Mouse (Mus musculus) midbrain, embryonic 15.5 days (tissue): Measurements from ENCODE around the gene Pcsk4. TPM values are rescaled to one million over a fixed set of nuclear protein-coding genes. Genes with fewer than 3 reads are reported as not detected.

Experiments
- ATAC-seq: fragments of 200-750 bp; cut with Nextera tagmentation; replicated peaks from 2 replicates; pipeline ENCODE4 v1.8.0; 2017; ENCODE audit warnings: moderate TSS enrichment
- H3K27ac ChIP-seq: fragments of 300-500 bp; sonication (generic); 2 replicates; pipeline ENCODE4 v1.5.1; 2015; ENCODE audit warnings: mild to moderate bottlenecking, inconsistent platforms
- H3K27me3 ChIP-seq: fragments of 300-500 bp; sonication (generic); replicated peaks from 2 replicates; pipeline ENCODE4 v1.6.1; 2015; ENCODE audit warnings: inconsistent platforms
- H3K36me3 ChIP-seq: fragments of 300-500 bp; sonication (generic); replicated peaks from 2 replicates; pipeline ENCODE4 v1.6.1; 2015; ENCODE audit warnings: inconsistent platforms
- H3K4me1 ChIP-seq: fragments of 300-500 bp; sonication (generic); 2 replicates; pipeline ENCODE4 v1.6.1; 2015; ENCODE audit warnings: inconsistent platforms
- H3K4me2 ChIP-seq: fragments of 300-500 bp; sonication (generic); 2 replicates; pipeline ENCODE4 v1.6.1; 2015; ENCODE audit warnings: inconsistent platforms, mild to moderate bottlenecking, moderate library complexity
- H3K4me3 ChIP-seq: fragments of 300-500 bp; sonication (generic); 2 replicates; pipeline ENCODE4 v1.5.1; 2015; ENCODE audit warnings: mild to moderate bottlenecking, inconsistent platforms
- H3K9ac ChIP-seq: fragments of 300-500 bp; sonication (generic); 2 replicates; pipeline ENCODE4 v1.6.1; 2015; ENCODE audit warnings: mild to moderate bottlenecking, inconsistent platforms
- H3K9me3 ChIP-seq: fragments of 300-500 bp; sonication (generic); 2 replicates; pipeline ENCODE4 v1.6.1; 2016; ENCODE audit warnings: inconsistent platforms
- WGBS: fragments of 180-500 bp; shearing (Covaris S2); methylation state at CpG from one replicate; pipeline ENCODE4 v1.1.7; 2015; ENCODE audit warnings: mixed read lengths; 5-methylcytosine and 5-hydroxymethylcytosine counted together
- polyA plus RNA-seq: library from polyadenylated mRNA; unstranded; fragments of >200 nt; fragmentation: Nextera tagmentation; extraction: Ambion mirVana; gene quantifications from 2 replicates; pipeline ENCODE4 v1.2.1, GENCODE M21; 2015

The Pcsk4 gene
- polyA plus RNA-seq, 1 experiment from 2014 or later = 4.4 TPM

DNA sequence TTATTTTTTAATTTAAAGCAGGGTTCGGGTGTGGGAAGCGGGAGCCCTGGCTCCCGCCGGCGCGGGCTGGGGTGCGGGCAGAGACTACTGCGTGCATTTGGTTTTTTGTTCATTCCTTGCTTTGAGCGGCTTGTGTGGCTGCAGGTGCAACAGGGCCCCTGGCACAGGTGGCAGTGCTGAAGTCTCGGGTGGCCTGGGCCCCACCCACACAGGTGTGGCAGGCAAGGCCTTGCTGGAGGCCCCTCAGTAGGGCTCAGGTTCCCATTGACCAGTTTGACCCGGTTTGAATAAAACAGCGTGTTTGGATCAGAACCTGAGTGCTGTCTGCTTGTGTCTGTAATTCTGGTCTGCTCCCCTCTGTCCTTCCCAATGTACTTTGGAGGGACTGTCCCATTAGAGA lies 41.2 kb downstream of the Pcsk4 start:
- WGBS = 94% methylated on average over 12 of the region's 12 CpGs
- no peak for ATAC-seq
- H3K36me3 ChIP-seq = peaks cover 23% of the 10 kb centered on the region

DNA sequence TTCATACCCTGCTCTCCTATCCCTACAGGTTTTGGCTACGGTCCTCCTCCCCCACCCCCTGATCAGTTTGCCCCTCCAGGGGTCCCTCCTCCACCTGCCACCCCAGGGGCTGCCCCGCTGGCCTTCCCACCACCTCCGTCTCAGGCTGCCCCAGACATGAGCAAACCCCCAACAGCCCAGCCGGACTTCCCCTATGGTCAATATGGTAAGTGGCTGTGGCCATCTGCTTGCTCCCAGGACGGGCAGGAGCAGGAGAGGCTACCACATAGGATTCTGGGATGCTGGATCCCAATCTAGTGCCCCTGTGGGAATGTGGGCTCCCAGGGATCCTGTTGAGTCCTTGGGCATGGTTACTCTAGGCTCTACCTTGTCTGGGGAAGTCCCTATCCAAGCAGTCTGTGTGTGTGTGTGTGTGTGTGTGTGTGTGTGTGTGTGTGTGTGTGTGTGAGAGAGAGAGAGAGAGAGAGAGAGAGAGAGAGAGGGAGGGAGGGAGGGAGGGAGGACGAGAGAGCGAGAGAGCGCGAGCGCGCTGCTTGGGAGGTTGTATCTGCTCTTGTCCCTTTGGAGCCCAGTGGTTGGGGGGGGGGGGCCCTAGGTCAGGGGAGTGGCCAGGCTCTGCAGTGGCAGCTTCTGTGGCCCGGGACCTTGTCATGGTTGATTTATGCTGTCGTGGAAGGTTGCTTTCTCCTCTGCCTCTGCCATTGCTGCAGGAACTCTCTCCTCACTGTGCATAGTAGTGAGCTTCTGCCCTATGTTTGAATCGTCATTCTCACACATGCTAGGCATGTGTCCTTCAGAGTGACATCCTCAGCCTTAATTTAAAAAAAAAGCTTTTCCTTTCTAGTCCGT lies 43.9 kb downstream of the Pcsk4 start:
- no peak overlapping the region for H3K27ac ChIP-seq
- H3K4me1 ChIP-seq = no peaks in the 10 kb centered on the region
- H3K36me3 ChIP-seq = peaks cover 27% of the 10 kb centered on the region
- ATAC-seq = no peak
- H3K4me2 ChIP-seq = no peak overlapping the region
- WGBS = 83% methylated on average over 14 of the region's 15 CpGs
- no peaks in the 10 kb centered on the region for H3K27me3 ChIP-seq
- H3K9me3 ChIP-seq = no peaks in the 10 kb centered on the region
- H3K9ac ChIP-seq = no peak overlapping the region
- H3K4me3 ChIP-seq = no peak overlapping the region

More for the DNA sequence above, 41.2 kb downstream of the Pcsk4 start:
- no peaks in the 10 kb centered on the region for H3K27me3 ChIP-seq
- H3K4me1 ChIP-seq = peaks cover 8% of the 10 kb centered on the region
- H3K9me3 ChIP-seq = no peaks in the 10 kb centered on the region
- no peak overlapping the region for H3K4me2 ChIP-seq
- no peak overlapping the region for H3K4me3 ChIP-seq
- H3K9ac ChIP-seq = no peak overlapping the region
- no peak overlapping the region for H3K27ac ChIP-seq

DNA sequence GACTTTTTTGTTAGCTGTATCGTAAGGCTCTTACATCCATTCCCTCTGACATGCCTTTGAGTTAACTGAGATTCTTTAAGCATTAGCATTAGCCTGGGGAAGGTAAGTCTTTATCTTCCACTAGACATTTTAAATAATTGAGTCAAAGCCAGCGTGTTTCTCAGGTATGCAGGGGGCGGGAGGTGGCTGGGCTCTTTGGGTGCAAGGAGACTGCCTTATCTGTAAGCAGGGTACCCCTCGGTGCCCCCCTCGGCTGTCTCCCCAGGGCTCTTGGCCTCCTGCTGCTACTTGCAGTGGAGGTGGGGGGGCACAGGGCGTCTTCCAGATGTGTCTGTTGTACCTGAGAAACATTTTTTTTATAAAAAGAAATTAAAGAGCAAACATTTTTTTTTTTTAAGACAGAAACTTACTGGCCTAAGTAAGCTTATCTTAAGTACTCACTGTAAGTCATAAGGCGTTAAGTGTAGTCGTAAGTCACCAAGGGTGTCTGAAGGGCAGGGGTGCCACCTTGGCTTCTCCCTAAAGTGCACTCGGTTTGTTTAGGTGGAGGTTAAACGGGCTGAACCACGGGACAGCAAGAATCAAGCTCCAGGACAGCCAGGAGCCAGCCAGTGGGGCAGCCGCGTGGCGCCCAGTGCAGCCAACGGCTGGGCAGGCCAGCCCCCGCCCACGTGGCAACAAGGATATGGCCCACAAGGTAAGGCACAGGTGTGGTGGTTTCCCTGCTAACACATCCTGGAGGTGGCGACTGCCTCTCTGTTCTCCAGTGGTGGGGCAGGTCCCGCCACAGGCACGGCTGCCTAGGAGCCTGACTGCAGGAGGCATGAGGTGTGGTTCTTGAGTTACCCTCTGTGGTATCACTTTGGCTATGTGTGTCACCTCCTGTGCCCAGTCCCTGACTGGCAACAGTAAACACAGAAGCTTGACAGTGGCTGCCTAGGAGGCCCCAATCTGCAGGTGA lies 46.5 kb downstream of the Pcsk4 start:
- no peak overlapping the region for H3K4me2 ChIP-seq
- no peaks in the 10 kb centered on the region for H3K27me3 ChIP-seq
- 91% methylated on average over 20 of the region's 20 CpGs for WGBS
- H3K36me3 ChIP-seq = peaks cover 33% of the 10 kb centered on the region
- no peaks in the 10 kb centered on the region for H3K4me1 ChIP-seq
- H3K4me3 ChIP-seq = no peak overlapping the region
- no peak for ATAC-seq
- H3K9ac ChIP-seq = no peak overlapping the region
- H3K9me3 ChIP-seq = no peaks in the 10 kb centered on the region
- no peak overlapping the region for H3K27ac ChIP-seq

GRCm38 (mm10) chr10:80281921-80282371 lies 47.4 kb downstream of the Pcsk4 start:
- Histone ChIP-seq H3K27ac (no peak overlapping the region), H3K27me3 (no peaks in the 10 kb centered on the region), H3K4me3 (no peak overlapping the region), H3K36me3 (peaks cover 40% of the 10 kb centered on the region), H3K4me2 (no peak overlapping the region), H3K4me1 (no peaks in the 10 kb centered on the region), H3K9me3 (no peaks in the 10 kb centered on the region), H3K9ac (no peak overlapping the region)
- no peak; the same call in 1 of the 2 replicates for ATAC-seq
- WGBS = 62% methylated on average over 8 of the region's 8 CpGs

DNA sequence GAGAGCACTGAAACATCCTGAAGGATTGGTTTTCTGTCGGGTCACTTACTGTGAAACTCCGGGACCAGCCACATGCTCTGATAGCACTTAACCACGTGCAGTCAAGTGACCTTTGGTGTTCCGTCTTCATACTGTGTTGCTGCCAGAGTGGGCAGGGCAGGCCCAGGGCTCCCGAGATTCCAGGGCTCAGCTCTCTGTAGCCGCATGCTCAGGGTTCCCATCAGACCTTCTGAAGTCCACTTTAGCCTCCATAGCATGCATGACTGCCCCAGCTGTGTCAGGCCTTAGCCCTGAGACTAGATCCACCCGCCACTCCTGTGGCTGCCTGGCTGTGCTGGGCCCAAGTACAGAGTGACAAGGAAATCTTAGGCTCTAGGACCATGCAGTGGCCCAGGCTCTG lies 48.0 kb downstream of the Pcsk4 start:
- H3K9ac ChIP-seq = no peak overlapping the region
- no peak overlapping the region for H3K27ac ChIP-seq
- no peak overlapping the region for H3K4me2 ChIP-seq
- H3K27me3 ChIP-seq = no peaks in the 10 kb centered on the region
- peaks cover 44% of the 10 kb centered on the region for H3K36me3 ChIP-seq
- no peak for ATAC-seq
- H3K4me1 ChIP-seq = no peaks in the 10 kb centered on the region
- 88% methylated on average over 7 of the region's 7 CpGs for WGBS
- H3K9me3 ChIP-seq = no peaks in the 10 kb centered on the region
- no peak overlapping the region for H3K4me3 ChIP-seq

DNA sequence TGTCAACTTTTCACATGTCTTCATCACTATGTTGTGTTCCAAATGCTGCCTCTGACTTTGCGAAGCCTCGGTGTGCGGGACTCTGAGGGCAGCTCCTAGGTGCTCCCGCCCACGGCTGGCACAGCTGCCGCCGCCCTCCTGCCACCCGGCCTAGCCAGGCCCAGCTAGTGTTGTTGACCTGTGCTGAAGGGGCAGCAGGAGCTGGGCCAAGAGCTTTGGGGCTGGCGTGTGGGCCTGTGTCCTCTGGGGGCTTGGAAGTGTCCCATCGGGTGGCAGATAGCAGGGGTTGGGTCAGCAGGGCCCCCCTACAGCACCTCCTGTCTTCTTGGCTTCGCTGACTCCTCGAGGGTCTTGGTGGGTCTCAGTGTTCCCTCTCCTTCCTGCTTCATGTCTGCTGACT lies 50.0 kb downstream of the Pcsk4 start:
- ATAC-seq = no peak
- Histone ChIP-seq H3K4me1 (no peaks in the 10 kb centered on the region), H3K27me3 (no peaks in the 10 kb centered on the region), H3K9ac (no peak overlapping the region), H3K36me3 (peaks cover 36% of the 10 kb centered on the region), H3K9me3 (no peaks in the 10 kb centered on the region), H3K4me3 (no peak overlapping the region), H3K4me2 (no peak overlapping the region), H3K27ac (no peak overlapping the region)
- 95% methylated on average over 12 of the region's 12 CpGs for WGBS

DNA sequence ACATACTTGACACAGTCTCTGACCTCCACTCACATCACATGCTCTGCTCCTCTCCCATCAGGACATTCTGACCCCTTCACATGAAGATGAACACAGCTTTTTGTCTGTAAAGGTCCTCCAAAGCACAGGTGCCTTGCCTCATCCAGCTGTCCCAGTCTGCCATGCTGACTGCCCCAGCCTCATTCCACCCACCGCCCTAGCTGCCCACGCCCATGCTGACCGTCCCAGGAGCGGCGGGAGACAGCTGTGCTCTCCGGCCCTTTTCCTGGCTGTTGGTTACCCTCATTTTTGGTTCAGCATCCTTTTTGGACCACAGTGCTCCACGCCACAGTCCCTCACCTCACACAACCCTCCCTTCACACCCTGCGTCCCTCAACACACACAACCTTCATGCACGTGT lies 50.9 kb downstream of the Pcsk4 start:
- H3K27ac ChIP-seq = no peak overlapping the region
- H3K36me3 ChIP-seq = peaks cover 32% of the 10 kb centered on the region
- ATAC-seq = no peak
- H3K9me3 ChIP-seq = no peaks in the 10 kb centered on the region
- no peak overlapping the region for H3K9ac ChIP-seq
- H3K4me1 ChIP-seq = peaks cover 2% of the 10 kb centered on the region; the same call in 1 of the 2 replicates
- 93% methylated on average over 9 of the region's 9 CpGs for WGBS
- H3K4me3 ChIP-seq = no peak overlapping the region
- H3K4me2 ChIP-seq = no peak overlapping the region
- H3K27me3 ChIP-seq = no peaks in the 10 kb centered on the region

DNA sequence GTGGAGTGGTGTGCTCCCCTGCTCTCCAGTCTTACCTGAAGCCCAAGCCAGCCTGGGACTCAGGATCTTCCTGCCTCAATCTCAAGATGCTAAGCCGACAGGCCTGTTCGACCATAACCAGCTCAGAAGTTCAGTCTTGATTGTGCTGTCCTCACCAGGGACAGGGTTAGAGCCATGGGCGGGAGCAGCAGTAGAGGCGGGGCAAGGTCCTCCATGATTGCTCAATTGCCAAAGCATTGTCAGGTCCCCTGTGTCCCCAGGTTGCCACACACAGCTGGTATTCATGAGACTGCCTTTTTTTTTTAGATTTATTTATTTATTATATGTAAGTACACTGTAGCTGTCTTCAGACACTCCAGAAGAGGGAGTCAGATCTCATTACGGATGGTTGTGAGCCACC lies 53.1 kb downstream of the Pcsk4 start:
- H3K9ac ChIP-seq = no peak overlapping the region
- WGBS = 86% methylated on average over 5 of the region's 5 CpGs
- H3K4me1 ChIP-seq = peaks cover 5% of the 10 kb centered on the region; the same call in 1 of the 2 replicates
- H3K36me3 ChIP-seq = peaks cover 31% of the 10 kb centered on the region
- no peak overlapping the region for H3K27ac ChIP-seq
- no peaks in the 10 kb centered on the region for H3K9me3 ChIP-seq
- no peak overlapping the region for H3K4me3 ChIP-seq
- no peak overlapping the region for H3K4me2 ChIP-seq
- no peak for ATAC-seq
- H3K27me3 ChIP-seq = no peaks in the 10 kb centered on the region

- WGBS = 91% methylated on average over 3 of the region's 3 CpGs
- peaks cover 21% of the 10 kb centered on the region for H3K36me3 ChIP-seq
- peaks cover 25% of the 10 kb centered on the region for H3K4me1 ChIP-seq
- no peaks in the 10 kb centered on the region for H3K9me3 ChIP-seq
- H3K4me3 ChIP-seq = no peak overlapping the region
- ATAC-seq = no peak
- H3K9ac ChIP-seq = no peak overlapping the region
- H3K4me2 ChIP-seq = no peak overlapping the region
- H3K27ac ChIP-seq = no peak overlapping the region
- H3K27me3 ChIP-seq = no peaks in the 10 kb centered on the region
These were observed 55.5 kb downstream of the Pcsk4 start for GRCm38 (mm10) chr10:80273847-80274246.

DNA sequence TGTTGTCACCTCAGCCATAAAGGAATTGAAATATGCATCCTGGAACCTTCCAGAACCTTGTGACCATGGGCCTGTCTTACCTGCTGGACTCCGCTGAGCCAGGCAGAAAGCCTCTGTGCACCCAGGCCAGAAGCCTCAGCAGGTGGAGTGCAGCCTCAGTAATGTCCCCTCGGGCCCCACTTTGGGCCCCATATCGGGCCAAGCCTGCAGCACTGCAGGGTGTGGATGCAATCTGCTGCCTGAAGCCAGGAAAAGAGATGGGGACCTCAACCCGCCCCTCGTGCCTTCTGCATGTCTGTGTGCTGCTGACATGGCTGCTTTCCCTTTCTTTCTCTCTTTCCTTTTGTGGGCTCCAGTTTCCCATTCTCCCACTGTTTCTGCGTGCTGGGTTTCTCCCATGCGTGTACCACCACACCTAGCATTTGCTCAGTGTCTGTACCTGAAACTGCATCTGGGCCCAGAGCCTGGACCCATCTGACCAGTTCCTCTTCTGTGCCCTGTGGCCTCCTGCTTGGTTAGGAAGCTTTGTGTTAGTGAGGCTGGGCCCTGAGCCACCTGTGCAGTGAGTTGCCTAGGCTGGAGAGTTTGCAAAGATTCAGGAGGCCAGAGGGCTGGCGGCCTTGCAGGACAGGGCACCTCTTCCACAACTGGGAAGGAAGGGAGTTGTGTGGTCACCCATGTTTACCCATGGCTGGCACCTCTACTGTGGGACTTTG lies 57.3 kb downstream of the Pcsk4 start:
- no peak for ATAC-seq
- Histone ChIP-seq H3K9ac (no peak overlapping the region), H3K4me3 (no peak overlapping the region), H3K4me2 (no peak overlapping the region), H3K36me3 (0 out of 2 replicates have a peak, but pooled peaks cover 4% of the 10 kb centered on the region), H3K4me1 (peaks cover 43% of the 10 kb centered on the region), H3K27me3 (no peaks in the 10 kb centered on the region), H3K9me3 (no peaks in the 10 kb centered on the region), H3K27ac (0 out of 2 replicates have a peak overlapping the region, but pooled peaks have one; percentile 8)
- WGBS = 86% methylated on average over 8 of the region's 8 CpGs
